Mouse (Mus musculus): ENCODE measurements at regions not wholly inside any gene's neighbourhood (a gene's known extent, or its start where the extent isn't known, plus 50 kb on each side); places are given as distances from the start of the nearest gene placed in this dataset.
A peak's percentile ranks its signal among the peaks of the same experiment; 100 is the strongest.

DNA sequence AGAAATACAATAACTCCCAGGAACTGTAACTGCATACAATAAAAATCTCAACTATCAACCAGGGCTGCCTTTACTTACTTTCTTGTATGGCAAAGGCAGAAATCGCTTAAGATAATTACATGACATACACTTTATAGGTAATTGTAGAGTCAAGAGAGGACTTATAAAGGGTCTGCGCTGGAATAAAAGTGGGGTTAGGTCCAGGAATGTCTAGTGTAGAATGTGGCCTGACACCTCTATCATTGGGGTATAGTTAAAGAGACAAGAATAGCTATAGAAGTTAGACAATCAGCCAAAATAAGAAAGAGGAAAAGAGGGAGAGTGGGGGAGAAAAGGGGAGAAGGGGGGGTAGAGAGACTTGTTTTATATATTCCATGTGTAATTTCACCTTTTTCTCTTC lies 144.8 kb upstream of the Gimd1 start:
- DNase-seq: no peak

GRCm38 (mm10) chr3:132485553-132485952 lies 144.1 kb upstream of the Gimd1 start:
- no peak for DNase-seq

- peak; percentile 63 to 72 for DNase-seq
These were observed 123.5 kb upstream of the Gimd1 start for GRCm38 (mm10) chr3:132506095-132506494.

DNA sequence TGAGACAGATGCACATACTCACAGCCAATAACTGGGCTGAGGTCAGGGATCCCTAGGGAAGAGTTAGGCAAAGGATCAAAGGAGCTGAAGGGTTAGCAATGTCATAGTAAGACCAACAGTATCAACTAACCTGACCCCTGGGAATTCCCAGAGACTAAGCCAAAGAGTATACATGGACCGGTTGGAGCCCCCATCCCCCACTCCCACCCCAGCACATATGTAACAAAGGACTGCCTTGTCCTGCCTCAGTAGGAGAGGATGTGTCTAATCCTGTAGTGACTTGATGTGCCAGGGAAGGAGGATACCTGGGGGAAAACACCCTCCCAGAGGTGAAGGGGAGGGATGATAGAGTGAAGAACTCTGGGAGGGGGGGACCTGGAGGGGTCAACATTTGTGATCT lies 119.4 kb upstream of the Gimd1 start:
- no peak for DNase-seq

DNA sequence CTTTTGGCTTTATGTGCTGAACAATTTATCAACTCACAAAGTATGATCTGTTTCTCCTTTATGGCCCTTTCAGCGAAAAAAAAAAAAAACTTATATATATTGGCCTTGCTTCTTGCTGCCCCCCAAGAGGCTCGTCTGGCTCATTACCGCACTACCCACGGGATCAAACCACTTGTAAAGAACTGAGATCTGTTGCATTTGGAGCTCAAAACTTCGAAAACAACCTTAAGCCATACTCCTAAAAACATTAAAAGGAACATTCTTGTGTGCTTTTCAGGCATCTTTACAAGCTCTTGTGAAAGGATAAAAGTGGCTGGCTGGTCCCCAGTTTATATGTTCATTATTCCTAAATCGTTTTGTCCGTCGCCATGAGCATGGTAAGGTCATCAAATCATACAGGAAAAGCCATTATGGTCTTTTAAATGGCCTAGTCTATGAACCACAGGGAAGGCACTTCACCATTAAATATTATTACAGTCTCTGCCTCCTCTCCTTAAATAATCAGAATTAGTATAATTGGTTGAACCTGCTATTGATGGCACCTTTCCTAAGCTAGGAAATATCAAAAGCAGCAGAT lies 117.0 kb upstream of the Gimd1 start:
- DNase-seq: no peak

DNA sequence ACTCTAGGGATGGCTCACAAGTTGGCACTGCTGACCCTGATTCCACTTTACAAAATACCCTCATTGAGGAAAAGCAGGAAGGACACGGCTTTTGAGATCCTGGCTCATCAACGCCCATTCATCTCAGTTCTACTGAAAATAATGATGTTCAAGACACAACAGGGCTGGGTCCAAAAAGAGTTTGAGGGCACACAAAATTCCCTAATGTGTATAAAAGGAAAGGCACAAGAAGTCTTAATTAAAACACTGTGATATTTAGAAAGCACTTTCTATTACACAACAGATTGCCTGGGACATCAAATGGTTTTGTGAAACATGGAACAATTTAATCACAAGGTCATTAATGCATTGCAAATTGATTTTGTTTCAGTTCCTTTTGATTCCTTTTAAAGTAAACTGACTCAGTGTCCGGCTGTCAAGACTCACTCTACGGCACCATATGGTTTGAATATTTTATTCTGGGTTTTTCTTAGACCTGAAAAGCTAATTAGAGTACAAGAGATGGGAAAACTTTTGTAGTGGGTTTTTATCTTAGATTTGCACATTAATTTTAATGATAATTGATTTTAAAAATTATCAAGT lies 96.2 kb upstream of the Gimd1 start:
- no peak for DNase-seq

DNA sequence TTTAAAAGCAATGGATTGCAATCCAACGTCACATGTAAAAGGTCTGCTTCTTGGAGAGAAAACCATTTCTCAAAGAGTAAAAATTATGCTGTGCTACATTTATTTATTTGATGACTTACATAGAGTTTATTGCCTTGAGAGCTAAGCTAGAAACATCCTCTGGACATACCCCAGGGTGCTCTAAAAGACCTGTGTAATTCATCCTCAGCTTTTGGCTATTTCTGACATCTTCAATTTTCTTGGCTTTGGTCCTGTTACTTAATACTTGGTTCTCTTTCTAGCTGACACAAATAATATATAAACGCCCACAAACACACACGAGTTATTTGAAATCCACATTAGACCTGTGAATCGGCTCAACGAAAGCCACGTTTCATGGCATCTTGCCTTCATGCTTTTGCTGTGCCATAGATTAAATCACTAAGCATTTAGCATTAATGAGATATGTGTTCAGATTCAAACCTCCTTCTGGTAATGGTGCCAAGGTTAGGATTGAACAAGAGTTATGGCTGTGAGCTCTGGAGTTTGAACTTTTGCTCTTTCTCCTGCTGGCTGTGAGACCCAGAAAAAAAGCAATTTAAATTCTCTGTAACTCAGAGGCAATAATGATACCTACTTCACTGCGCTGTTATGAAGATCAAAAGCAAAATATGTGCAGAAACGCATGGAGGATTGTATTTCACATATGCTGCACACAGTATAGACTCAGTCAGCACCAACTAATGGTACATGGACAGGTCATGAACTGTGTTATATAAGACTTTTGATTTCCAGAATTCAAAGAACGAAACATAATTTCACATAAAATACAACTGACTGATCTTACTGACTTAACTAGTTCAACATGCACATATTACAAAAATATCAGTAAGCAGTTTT lies 89.6 kb upstream of the Gimd1 start:
- DNase-seq: no peak

GRCm38 (mm10) chr3:132551238-132551808 lies 78.3 kb upstream of the Gimd1 start:
- DNase-seq: no peak

GRCm38 (mm10) chr3:132565755-132566154 lies 63.9 kb upstream of the Gimd1 start:
- no peak for DNase-seq

DNA sequence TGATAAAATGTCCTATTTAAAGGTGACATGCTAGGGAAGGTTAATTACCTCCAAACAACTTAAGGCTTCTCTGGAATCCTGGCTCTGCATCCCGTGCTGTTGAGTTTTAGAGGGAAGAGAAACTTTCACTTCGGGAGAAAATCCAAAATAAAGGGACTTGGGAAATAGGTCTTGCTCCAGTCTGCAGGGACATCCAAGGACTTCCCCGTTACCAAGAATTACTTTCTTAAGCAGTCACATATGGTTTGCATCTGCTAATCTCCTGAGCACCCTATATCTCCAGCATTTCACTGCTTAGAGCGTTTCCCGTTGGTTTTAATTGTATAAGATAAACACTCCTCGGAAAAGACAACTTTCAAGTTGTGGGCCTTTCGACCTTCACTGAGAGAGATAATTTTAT lies 63.3 kb upstream of the Gimd1 start:
- no peak for DNase-seq
